Mouse (Mus musculus): Measurements from ENCODE around the gene Hira. TPM values are rescaled to one million over a fixed set of nuclear protein-coding genes. Genes with fewer than 3 reads are reported as not detected.

Gene Hira
- total RNA-seq, 4 experiments from 2014 or later, result 22.3 to 40.6 (median 27.0) TPM

GRCm38 (mm10) chr16:19014650-19015049 lies 137.8 kb downstream of the Hira start:
- DNase-seq (ENCODE audit: low spot score in 2 of 2), result no peak

Other genes starting within 250 kb of the Hira start
- gene Sept5, start 247.1 kb upstream of the Hira start, total RNA-seq (2022), result 1 to 10 TPM; 1.7 to 2.7 (median 2.3) TPM
- gene Cldn5, start 100.2 kb upstream of the Hira start, total RNA-seq (2022), result 1 to 10 TPM; 4.7 to 6.7 (median 5.6) TPM
- 10 to 100 TPM; 42.1 to 47.5 (median 45.9) TPM for gene Ufd1, start 65.3 kb upstream of the Hira start, total RNA-seq (2022)
- 1 to 10 TPM; 1.4 to 3.1 (median 1.8) TPM for gene Cdc45, start 65.0 kb upstream of the Hira start, total RNA-seq (2022)
- gene 2510002D24Rik, start 40.5 kb upstream of the Hira start, total RNA-seq (2022), result 10 to 100 TPM; 15.7 to 19.6 (median 17.1) TPM
- gene Gm28539, start 40.5 kb upstream of the Hira start, total RNA-seq (2022), result 1 to 10 TPM in 1 of 4 experiments, under 1 TPM in 1, not detected in 2; 0.48 to 3.1 TPM
- 10 to 100 TPM; 35.2 to 43.2 (median 39.6) TPM for gene Mrpl40, start 175 bp upstream of the Hira start, total RNA-seq (2022)